Mouse (Mus musculus) limb, embryonic 13.5 days (tissue): ENCODE measurements at regions not wholly inside any gene's neighbourhood (a gene's known extent, or its start where the extent isn't known, plus 50 kb on each side); places are given as distances from the start of the nearest gene placed in this dataset.

Experiments used
- ATAC-seq: fragments of 200-750 bp; cut with Nextera tagmentation; 2 replicates; pipeline ENCODE4 v1.8.0; 2017; ENCODE audit warnings: low read depth, moderate number of reproducible peaks, moderate TSS enrichment; ENCODE audit not compliant: low FRiP score
- H3K27ac ChIP-seq: fragments of 300-500 bp; sonication (generic); 2 replicates; pipeline ENCODE4 v1.5.1; 2015; ENCODE audit warnings: inconsistent platforms, mild to moderate bottlenecking, moderate library complexity
- H3K27me3 ChIP-seq: fragments of 300-500 bp; sonication (generic); 2 replicates; pipeline ENCODE4 v1.6.1; 2015; ENCODE audit warnings: mild to moderate bottlenecking, inconsistent platforms
- H3K36me3 ChIP-seq: fragments of 300-500 bp; sonication (generic); 2 replicates; pipeline ENCODE4 v1.6.1; 2015; ENCODE audit warnings: inconsistent platforms, mild to moderate bottlenecking, moderate library complexity
- H3K4me1 ChIP-seq: fragments of 300-500 bp; sonication (generic); 2 replicates; pipeline ENCODE4 v1.6.1; 2015; ENCODE audit warnings: inconsistent platforms
- H3K4me2 ChIP-seq: fragments of 300-500 bp; sonication (generic); replicated peaks from 2 replicates; pipeline ENCODE4 v1.6.1; 2015; ENCODE audit warnings: inconsistent platforms, mild to moderate bottlenecking, moderate library complexity
- H3K4me3 ChIP-seq: fragments of 300-500 bp; sonication (generic); 2 replicates; pipeline ENCODE4 v1.5.1; 2015; ENCODE audit warnings: moderate library complexity, mild to moderate bottlenecking, inconsistent platforms
- H3K9ac ChIP-seq: fragments of 300-500 bp; sonication (generic); 2 replicates; pipeline ENCODE4 v1.6.1; 2015; ENCODE audit warnings: mild to moderate bottlenecking, inconsistent platforms
- H3K9me3 ChIP-seq: fragments of 300-500 bp; sonication (generic); 2 replicates; pipeline ENCODE4 v1.6.1; 2016; ENCODE audit warnings: inconsistent platforms
- WGBS: fragments of 180-500 bp; shearing (Covaris S2); methylation state at CpG from one replicate; pipeline ENCODE4 v1.1.7; 2015; 5-methylcytosine and 5-hydroxymethylcytosine counted together

DNA sequence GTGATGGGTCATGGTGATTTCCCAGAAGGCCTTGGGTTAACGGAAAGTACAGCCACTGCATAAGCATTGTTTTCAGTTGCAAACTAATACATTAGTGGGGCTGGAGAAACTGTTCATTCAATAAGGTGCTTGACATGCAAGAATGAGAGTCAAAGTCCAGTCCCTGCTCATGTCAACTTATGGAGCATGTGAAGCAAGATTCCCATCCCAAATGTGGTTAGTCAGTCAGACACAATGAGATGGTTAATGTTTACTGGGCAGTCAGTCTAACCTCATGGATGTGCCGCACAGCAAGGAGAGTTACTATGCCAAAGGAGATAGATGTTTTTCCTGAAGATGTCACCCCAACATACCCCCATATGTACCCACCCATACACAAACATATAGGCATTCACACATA is 993.8 kb upstream of the Jmjd1c start:
- no peak overlapping the region for H3K4me2 ChIP-seq
- no peak for ATAC-seq
- no peaks in the 10 kb centered on the region for H3K27me3 ChIP-seq
- H3K9me3 ChIP-seq: no peaks in the 10 kb centered on the region
- no peaks in the 10 kb centered on the region for H3K4me1 ChIP-seq
- no peak overlapping the region for H3K9ac ChIP-seq
- WGBS: 93% methylated on average over 2 of the region's 2 CpGs
- no peak overlapping the region for H3K4me3 ChIP-seq
- no peak overlapping the region for H3K27ac ChIP-seq
- H3K36me3 ChIP-seq: no peaks in the 10 kb centered on the region

- no peak overlapping the region for H3K4me2 ChIP-seq
- H3K9me3 ChIP-seq: no peaks in the 10 kb centered on the region
- no peak overlapping the region for H3K4me3 ChIP-seq
- no peak for ATAC-seq
- no peak overlapping the region for H3K9ac ChIP-seq
- H3K4me1 ChIP-seq: no peaks in the 10 kb centered on the region
- no peaks in the 10 kb centered on the region for H3K27me3 ChIP-seq
- no peak overlapping the region for H3K27ac ChIP-seq
- 53% methylated on average over 3 of the region's 3 CpGs for WGBS
- H3K36me3 ChIP-seq: no peaks in the 10 kb centered on the region
These were observed 964.6 kb upstream of the Jmjd1c start for GRCm38 (mm10) chr10:66131361-66131760.

DNA sequence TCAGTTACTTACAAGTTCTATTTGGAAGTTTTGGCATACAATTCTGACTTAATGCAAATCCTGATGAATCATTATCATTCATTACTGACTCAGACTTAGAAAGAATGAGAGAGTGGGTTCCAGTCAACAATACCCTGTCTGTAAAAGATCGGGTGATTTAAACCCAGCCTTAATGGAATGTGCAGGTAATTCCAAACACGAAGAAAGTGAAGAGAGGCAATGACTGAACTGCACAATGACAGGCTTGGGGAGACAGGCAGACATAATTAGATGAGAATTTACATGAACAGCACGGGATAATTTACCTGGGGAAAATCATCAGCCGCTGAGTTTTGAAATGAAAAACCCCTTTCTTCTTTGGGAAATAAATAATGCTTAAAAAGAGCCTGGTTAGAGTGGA is 963.9 kb upstream of the Jmjd1c start:
- Histone ChIP-seq H3K9ac (no peak overlapping the region), H3K27ac (no peak overlapping the region), H3K27me3 (no peaks in the 10 kb centered on the region), H3K4me3 (no peak overlapping the region), H3K9me3 (no peaks in the 10 kb centered on the region), H3K4me2 (no peak overlapping the region), H3K4me1 (no peaks in the 10 kb centered on the region), H3K36me3 (no peaks in the 10 kb centered on the region)
- WGBS: 62% methylated on average over 4 of the region's 4 CpGs
- ATAC-seq: no peak

DNA sequence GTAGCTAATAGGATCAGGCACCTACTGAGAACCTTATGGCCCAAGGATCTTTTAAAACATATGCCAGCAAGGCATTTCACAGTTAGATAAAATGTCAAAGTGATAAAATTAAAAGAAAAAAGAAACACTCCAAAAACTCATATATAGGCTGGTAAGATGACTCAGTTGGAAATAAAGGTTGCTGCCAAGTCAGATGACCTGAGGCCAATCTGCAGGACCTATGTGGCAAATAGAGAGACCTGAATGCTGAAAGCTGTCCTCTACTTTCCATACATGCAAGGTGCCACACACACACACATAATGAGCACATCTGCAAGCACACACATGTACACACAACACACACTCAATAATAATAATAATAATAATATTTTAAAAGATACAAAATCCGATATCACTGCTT is 953.5 kb upstream of the Jmjd1c start:
- H3K36me3 ChIP-seq: no peaks in the 10 kb centered on the region
- H3K9ac ChIP-seq: no peak overlapping the region
- no peak overlapping the region for H3K4me2 ChIP-seq
- no peaks in the 10 kb centered on the region for H3K27me3 ChIP-seq
- H3K4me3 ChIP-seq: no peak overlapping the region
- H3K4me1 ChIP-seq: no peaks in the 10 kb centered on the region
- no peak overlapping the region for H3K27ac ChIP-seq
- H3K9me3 ChIP-seq: no peaks in the 10 kb centered on the region
- ATAC-seq: no peak
- 80% methylated on average over 1 of the region's 1 CpGs for WGBS

DNA sequence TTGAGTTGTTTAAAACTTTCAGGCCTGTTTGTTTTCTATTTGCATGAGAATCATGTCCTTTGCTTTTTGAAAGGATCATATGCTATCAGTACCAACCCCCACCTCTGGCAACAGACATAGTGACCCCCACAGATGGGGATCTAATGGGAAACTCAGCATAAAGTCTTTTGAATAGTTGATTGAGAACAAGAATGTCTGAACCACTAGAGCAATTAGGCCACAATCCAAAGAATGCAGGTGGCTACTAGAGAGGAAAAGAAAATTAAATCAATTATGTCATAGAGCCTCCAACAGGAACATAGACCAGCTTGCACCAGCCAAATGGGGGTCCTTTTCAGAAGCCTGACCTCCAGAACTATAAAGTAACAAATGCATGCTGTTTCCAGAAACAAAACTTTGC is 953.0 kb upstream of the Jmjd1c start:
- no peak for ATAC-seq
- H3K36me3 ChIP-seq: no peaks in the 10 kb centered on the region
- no peak overlapping the region for H3K27ac ChIP-seq
- no peak overlapping the region for H3K4me2 ChIP-seq
- H3K27me3 ChIP-seq: no peaks in the 10 kb centered on the region
- no peak overlapping the region for H3K9ac ChIP-seq
- H3K4me1 ChIP-seq: no peaks in the 10 kb centered on the region
- no peak overlapping the region for H3K4me3 ChIP-seq
- H3K9me3 ChIP-seq: no peaks in the 10 kb centered on the region

DNA sequence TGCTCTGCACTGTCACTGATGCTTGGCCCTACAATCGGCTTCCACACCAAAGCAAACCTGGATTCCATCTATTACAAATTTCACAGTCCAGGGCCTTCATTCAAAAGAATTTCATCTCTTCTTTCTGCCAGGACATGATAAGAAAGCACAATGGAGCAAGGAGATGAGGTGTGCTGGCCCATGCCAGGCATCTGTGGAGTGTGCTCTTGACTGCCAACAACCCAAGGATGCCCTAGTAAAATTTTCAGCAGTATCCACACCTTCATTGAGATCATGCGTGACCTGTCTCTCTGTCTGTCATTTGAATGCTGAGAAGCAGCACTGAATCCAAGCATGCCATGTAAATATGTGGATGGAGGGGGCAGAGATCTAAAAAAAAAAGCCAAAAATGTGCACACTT is 945.0 kb upstream of the Jmjd1c start:
- 81% methylated on average over 2 of the region's 2 CpGs for WGBS
- Histone ChIP-seq H3K27ac (no peak overlapping the region), H3K4me2 (no peak overlapping the region), H3K9ac (no peak overlapping the region), H3K27me3 (no peaks in the 10 kb centered on the region), H3K4me3 (no peak overlapping the region), H3K36me3 (no peaks in the 10 kb centered on the region), H3K9me3 (no peaks in the 10 kb centered on the region), H3K4me1 (no peaks in the 10 kb centered on the region)
- no peak for ATAC-seq

DNA sequence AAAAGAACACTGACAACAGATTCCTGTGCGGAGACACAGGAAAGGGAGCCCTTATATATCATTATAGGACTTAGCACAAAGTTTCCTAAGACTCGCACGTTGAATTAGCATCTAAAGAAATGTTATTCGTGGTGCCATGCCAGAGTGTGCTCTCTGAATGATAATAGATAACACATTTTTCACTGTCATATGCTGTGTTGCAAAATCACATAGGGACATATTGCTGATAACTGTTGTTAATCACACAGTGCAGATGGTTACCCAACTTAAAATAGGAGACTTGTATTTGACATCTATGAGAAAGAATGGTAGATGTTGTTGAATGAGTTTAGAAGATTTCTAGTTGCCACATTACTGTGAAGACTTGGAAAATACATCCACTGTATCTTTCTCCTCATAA is 943.1 kb upstream of the Jmjd1c start:
- H3K4me2 ChIP-seq: no peak overlapping the region
- no peak for ATAC-seq
- WGBS: 89% methylated on average over 4 of the region's 4 CpGs

GRCm38 (mm10) chr10:66160916-66161556 is 934.9 kb upstream of the Jmjd1c start:
- ATAC-seq: no peak
- Histone ChIP-seq H3K4me1 (no peaks in the 10 kb centered on the region), H3K27ac (no peak overlapping the region), H3K9ac (no peak overlapping the region), H3K4me3 (no peak overlapping the region), H3K4me2 (no peak overlapping the region), H3K36me3 (no peaks in the 10 kb centered on the region), H3K9me3 (no peaks in the 10 kb centered on the region), H3K27me3 (no peaks in the 10 kb centered on the region)
- WGBS: 91% methylated on average over 5 of the region's 5 CpGs

More for the DNA sequence above, 943.1 kb upstream of the Jmjd1c start:
- Histone ChIP-seq H3K9me3 (no peaks in the 10 kb centered on the region), H3K27ac (no peak overlapping the region), H3K4me1 (no peaks in the 10 kb centered on the region), H3K4me3 (no peak overlapping the region), H3K36me3 (no peaks in the 10 kb centered on the region), H3K9ac (no peak overlapping the region), H3K27me3 (no peaks in the 10 kb centered on the region)

GRCm38 (mm10) chr10:66172803-66173202 is 923.1 kb upstream of the Jmjd1c start:
- 38% methylated on average over 4 of the region's 4 CpGs for WGBS
- H3K36me3 ChIP-seq: no peaks in the 10 kb centered on the region
- ATAC-seq: peak; percentile 51; the same call in 1 of the 2 replicates

GRCm38 (mm10) chr10:66177318-66177717 is 918.6 kb upstream of the Jmjd1c start:
- Histone ChIP-seq H3K27me3 (no peaks in the 10 kb centered on the region), H3K4me2 (no peak overlapping the region), H3K36me3 (no peaks in the 10 kb centered on the region), H3K4me1 (peaks cover 2% of the 10 kb centered on the region; the same call in 1 of the 2 replicates), H3K9ac (no peak overlapping the region), H3K4me3 (no peak overlapping the region), H3K27ac (no peak overlapping the region), H3K9me3 (no peaks in the 10 kb centered on the region)
- ATAC-seq: no peak; the same call in 1 of the 2 replicates
- WGBS: 7% methylated on average over 3 of the region's 3 CpGs

More at GRCm38 (mm10) chr10:66172803-66173202, 923.1 kb upstream of the Jmjd1c start:
- H3K27me3 ChIP-seq: no peaks in the 10 kb centered on the region
- no peaks in the 10 kb centered on the region for H3K9me3 ChIP-seq
- H3K4me3 ChIP-seq: no peak overlapping the region
- H3K4me2 ChIP-seq: no peak overlapping the region
- peaks cover 2% of the 10 kb centered on the region; the same call in 1 of the 2 replicates for H3K4me1 ChIP-seq
- H3K27ac ChIP-seq: no peak overlapping the region
- no peak overlapping the region for H3K9ac ChIP-seq

DNA sequence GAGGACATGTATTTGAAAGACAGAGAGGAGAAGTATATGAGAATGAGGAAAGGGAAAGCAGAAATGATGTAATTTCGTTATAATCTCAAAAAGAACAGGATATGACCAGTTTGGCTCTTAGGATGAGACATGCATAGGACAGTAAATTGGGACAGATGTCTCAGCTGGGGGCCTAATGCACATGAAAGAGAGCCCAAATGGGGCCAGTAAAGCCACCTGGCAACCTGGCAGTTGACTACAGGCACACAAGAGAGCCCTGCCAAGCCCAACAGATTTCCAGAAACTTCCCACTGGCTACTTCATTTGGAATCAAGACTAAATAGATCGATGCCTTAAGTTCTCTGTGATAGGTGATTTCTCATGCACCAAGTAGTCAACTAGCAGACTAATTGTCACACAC is 914.7 kb upstream of the Jmjd1c start:
- H3K4me2 ChIP-seq: no peak overlapping the region
- H3K27me3 ChIP-seq: no peaks in the 10 kb centered on the region
- H3K4me3 ChIP-seq: no peak overlapping the region
- no peak overlapping the region for H3K9ac ChIP-seq
- no peaks in the 10 kb centered on the region for H3K36me3 ChIP-seq
- H3K27ac ChIP-seq: no peak overlapping the region
- H3K4me1 ChIP-seq: no peaks in the 10 kb centered on the region
- no peaks in the 10 kb centered on the region for H3K9me3 ChIP-seq
- WGBS: 85% methylated on average over 2 of the region's 2 CpGs
- ATAC-seq: no peak

DNA sequence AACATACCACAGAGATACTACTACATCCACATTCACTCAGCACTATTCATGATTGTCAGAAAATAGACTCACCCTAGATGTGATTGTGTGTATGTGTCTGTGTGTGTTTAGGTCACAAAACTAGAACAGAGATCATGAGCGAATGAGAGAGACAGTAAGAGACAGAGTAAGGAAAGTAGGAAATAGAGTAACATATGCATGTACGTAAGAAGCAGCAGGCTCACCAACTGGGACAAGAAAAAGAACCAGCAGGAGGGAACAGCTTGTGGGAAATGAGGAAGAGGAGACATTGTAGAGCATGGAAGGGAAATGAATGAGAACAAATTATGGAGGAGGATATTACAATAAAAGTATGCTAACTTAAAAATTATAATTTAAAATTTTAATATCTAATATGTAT is 912.9 kb upstream of the Jmjd1c start:
- Histone ChIP-seq H3K9ac (no peak overlapping the region), H3K9me3 (no peaks in the 10 kb centered on the region), H3K36me3 (no peaks in the 10 kb centered on the region), H3K27me3 (no peaks in the 10 kb centered on the region), H3K4me1 (no peaks in the 10 kb centered on the region), H3K27ac (no peak overlapping the region), H3K4me3 (no peak overlapping the region), H3K4me2 (no peak overlapping the region)
- no peak for ATAC-seq
- WGBS: 82% methylated on average over 2 of the region's 2 CpGs

DNA sequence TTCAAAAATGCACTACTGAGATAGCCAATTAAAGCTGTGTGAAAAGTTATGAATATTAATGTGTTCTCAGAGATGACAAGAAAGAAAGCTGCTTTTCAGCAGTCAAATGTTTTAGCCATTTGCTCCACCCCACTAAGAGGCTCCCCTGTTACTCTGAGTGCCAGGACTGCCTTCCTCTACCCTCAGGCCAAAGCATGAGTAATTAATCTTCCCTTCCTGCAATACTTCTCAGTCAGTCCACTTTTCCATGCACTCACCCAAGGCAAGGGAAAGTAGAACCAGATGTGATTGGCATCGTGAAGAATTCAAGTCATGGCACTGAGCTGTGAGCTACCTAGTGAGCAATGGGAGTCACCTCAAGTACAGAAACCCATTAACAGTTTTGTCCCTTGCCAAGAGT is 908.9 kb upstream of the Jmjd1c start:
- Histone ChIP-seq H3K27me3 (no peaks in the 10 kb centered on the region), H3K4me1 (no peaks in the 10 kb centered on the region), H3K4me2 (no peak overlapping the region), H3K9me3 (no peaks in the 10 kb centered on the region), H3K36me3 (no peaks in the 10 kb centered on the region), H3K27ac (no peak overlapping the region), H3K9ac (no peak overlapping the region), H3K4me3 (no peak overlapping the region)
- WGBS: 10% methylated on average over 1 of the region's 1 CpGs
- peak; percentile 24; the same call in 1 of the 2 replicates for ATAC-seq
